Mouse (Mus musculus) pancreas, adult 10 weeks (tissue): ENCODE results near the gene Slc13a4. TPM values are rescaled to one million over a fixed set of nuclear protein-coding genes. Genes with fewer than 3 reads are reported as not detected.

Experiments used
- polyA plus RNA-seq: library from polyadenylated mRNA; stranded (reverse); fragments of 350-450 nt; fragmentation: Illumina TruSeq; extraction: RNeasy Lipid Tissue Mini Kit (QIAGEN cat#74804); gene quantifications from one replicate; pipeline ENCODE4 v1.2.3, GENCODE M21; 2015; ENCODE audit warnings: low read depth, low replicate concordance; ENCODE audit not compliant: insufficient read depth

Slc13a4 gene
- polyA plus RNA-seq = not detected

DNA sequence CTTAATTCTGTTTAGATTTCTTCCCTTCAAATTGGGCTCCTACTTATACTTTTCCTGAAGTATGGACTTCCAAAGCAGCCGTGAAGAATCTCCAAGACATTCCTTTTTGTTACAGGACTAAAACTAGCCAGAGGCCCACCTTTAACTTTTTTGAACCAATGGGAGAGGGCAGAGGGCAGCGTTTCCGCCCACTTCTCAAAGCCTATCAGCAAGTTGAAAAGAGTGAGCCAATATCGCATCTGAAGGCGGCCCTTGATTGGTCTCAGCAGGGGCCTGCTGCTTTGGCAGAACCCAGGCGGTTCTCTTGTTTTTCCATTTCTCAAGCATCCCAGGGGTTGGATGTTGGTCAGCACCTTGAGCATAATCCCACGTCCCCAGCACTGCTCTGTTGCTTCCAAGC is at the start of gene Slc13a4:
TSS of gene Slc13a4 (minus strand) at position 95 of the 400 bp plus-strand sequence.

DNA sequence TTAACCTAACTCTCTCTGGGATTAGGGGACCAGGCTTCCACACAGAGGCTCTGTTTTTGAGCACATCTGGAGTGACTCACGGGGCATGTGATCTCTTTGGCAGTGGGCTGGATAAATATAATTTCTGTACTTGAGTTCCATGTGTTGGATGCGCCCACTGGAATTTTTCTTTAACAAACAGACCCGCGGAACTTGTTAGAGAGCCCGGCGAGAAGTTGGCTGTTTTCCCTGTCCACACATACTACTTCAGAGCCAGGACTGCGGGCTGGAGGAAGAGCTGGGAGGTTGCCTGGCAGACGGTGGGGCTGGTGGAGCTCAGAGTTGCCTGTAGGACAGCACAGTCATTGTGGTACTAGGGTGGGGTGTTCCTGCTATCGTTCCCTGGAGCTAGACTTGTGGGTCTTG is 18.2 kb upstream of the Slc13a4 start, which contains the start of gene Fam180a:
TSS of gene Fam180a (minus strand) at position 31 of the 405 bp plus-strand sequence.

Other genes with a start within 250 kb of the Slc13a4 start
- gene Cnot4, start 174.4 kb downstream of the Slc13a4 start, polyA plus RNA-seq = 4.6 TPM
- gene Nup205, start 130.7 kb downstream of the Slc13a4 start, polyA plus RNA-seq = 3.9 TPM
- gene Fam180a, start 18.0 kb upstream of the Slc13a4 start, polyA plus RNA-seq = 2.9 TPM
- 13.4 TPM for gene Mtpn, start 231.8 kb upstream of the Slc13a4 start, polyA plus RNA-seq